Mouse (Mus musculus): ENCODE results near the gene Ubl7. TPM values are rescaled to one million over a fixed set of nuclear protein-coding genes. Genes with fewer than 3 reads are reported as not detected.
"Not testable (repeated sequence)": the region's sequence is repeated elsewhere in the genome, so short reads cannot be mapped to it uniquely, and the experiment has no call there.

Ubl7 gene
- polyA plus RNA-seq, 1 experiment from 2014 or later: 104 TPM

DNA sequence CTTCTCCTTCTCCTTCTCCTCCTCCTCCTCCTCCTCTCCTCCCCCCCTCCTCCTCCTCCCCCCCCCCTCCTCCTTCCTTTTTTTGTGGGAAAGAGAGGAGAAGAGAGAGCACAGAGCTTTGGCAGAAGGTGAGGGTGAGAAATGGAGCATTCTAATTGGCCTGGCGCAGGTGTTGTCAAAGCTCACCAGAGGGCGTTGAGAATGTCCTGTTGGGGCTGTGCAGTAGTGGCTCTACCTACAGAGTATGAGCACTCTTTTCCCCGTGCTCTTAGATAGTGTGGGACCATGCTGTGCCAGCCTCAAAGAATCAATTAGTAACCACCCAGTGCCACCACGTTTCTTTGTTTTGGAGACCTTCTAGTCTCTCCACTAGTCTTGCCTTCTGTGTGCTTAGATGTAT, 30.5 kb upstream of the Ubl7 start:
- 19% methylated on average over 4 of the region's 4 CpGs for WGBS
- Histone ChIP-seq H3K4me1 (peaks cover 4% of the 10 kb centered on the region; the same call in 1 of the 2 replicates), H3K4me2 (no peak overlapping the region), H3K9me3 (no peaks in the 10 kb centered on the region), H3K36me3 (no peaks in the 10 kb centered on the region), H3K4me3 (no peak overlapping the region), H3K9ac (no peak overlapping the region), H3K27me3 (replicated peaks) (no peaks in the 10 kb centered on the region), H3K27ac (replicated peaks) (no peak overlapping the region)
- no peak for ATAC-seq (ENCODE audit: extremely low read depth, insufficient number of reproducible peaks, low FRiP score, low TSS enrichment)

DNA sequence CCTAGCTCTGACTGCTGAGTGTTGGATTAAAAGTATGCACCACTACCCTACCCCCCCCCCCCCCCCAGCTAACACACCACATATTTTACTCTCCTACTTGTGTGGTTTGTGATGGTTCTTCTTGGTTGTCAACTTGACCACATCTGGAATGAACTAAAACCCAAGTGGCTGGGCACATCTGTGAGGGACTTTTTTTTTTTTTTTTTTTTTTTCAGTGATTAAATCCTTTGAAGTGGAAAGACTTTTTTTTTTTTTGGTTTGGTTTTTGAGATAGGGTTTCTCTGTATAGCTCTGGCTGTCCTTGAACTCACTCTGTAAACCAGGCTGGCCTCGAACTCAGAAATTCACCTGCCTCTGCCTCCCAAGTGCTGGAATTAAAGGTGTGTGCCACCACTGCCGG, 29.0 kb upstream of the Ubl7 start:
- H3K4me3 ChIP-seq; H3K27me3 ChIP-seq (replicated peaks); H3K9ac ChIP-seq; H3K9me3 ChIP-seq; ATAC-seq (ENCODE audit: extremely low read depth, insufficient number of reproducible peaks, low FRiP score, low TSS enrichment); H3K27ac ChIP-seq (replicated peaks); H3K4me1 ChIP-seq; H3K36me3 ChIP-seq; H3K4me2 ChIP-seq: not testable (repeated sequence)
- WGBS: 64% methylated on average over 2 of the region's 2 CpGs

DNA sequence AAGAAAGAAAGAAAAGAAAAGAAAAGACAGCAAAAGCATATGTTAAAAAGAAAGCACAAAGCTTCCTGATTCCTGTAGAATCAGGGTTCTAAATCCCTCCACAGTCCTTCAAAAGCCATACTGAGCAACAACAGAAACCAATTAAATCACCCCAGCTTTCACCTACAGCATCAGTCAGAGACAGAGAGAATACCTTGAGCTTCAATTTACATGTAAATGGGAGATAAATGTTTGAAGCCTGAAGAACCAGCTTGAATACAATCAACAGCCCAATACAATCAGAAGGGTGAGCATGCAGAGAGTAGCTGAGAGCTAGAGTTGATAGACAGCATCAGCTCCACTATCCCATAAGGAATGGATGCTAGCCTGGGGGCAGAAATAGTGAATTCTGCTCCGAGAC, 27.4 kb upstream of the Ubl7 start:
- WGBS: 41% methylated on average over 1 of the region's 1 CpGs

DNA sequence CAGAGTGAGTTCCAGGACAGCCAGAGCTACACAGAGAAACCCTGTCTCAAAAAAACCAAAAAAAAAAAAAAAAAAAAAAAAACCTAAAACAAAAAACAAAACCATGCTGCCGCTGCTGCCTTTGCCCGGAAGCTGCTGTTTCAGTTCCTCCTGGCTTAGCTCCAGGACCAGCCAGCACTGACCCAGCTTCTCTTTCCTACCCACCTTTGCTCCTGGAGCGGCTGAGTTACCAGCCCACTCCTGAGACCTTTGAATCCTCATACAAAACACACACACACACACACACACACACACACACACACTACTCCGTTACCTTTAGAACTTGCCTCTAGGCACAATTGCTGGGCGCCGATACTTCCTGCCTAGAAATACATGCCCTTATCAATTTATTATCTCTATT, 22.7 kb upstream of the Ubl7 start:
- Histone ChIP-seq H3K9me3 (no peaks in the 10 kb centered on the region), H3K9ac (peak overlapping the region; percentile 56; the same call in 1 of the 2 replicates), H3K27me3 (replicated peaks) (no peaks in the 10 kb centered on the region), H3K4me1 (peaks cover 4% of the 10 kb centered on the region), H3K4me3 (no peak overlapping the region), H3K36me3 (no peaks in the 10 kb centered on the region), H3K4me2 (peak overlapping the region; percentile 39), H3K27ac (replicated peaks) (no peak overlapping the region)
- ATAC-seq (ENCODE audit: extremely low read depth, insufficient number of reproducible peaks, low FRiP score, low TSS enrichment): no peak
- WGBS: 49% methylated on average over 6 of the region's 6 CpGs

More for the DNA sequence above, 27.4 kb upstream of the Ubl7 start:
- Histone ChIP-seq H3K4me3 (no peak overlapping the region), H3K27me3 (replicated peaks) (no peaks in the 10 kb centered on the region), H3K4me1 (peaks cover 7% of the 10 kb centered on the region), H3K9ac (no peak overlapping the region), H3K27ac (replicated peaks) (no peak overlapping the region), H3K36me3 (no peaks in the 10 kb centered on the region), H3K9me3 (no peaks in the 10 kb centered on the region), H3K4me2 (no peak overlapping the region)
- no peak for ATAC-seq (ENCODE audit: extremely low read depth, insufficient number of reproducible peaks, low FRiP score, low TSS enrichment)

DNA sequence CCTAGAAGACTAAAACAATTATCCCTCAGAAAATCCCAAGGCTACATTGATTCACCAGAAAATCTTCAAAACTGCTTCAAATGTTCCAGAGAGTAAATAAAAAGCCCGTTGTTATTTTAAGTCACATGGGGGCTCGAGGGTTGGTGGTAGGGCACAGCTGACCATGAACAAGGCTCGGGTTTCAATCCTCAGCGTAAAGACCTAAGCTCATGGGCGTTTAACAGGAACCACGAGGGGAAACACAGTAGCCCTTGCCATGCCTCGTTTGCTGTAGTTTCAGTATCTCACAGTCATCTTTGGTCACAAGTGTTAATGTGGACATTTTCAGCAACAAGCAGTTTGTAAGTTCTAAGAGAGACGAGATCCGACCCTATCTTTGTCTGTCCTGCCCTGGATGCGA, 10.3 kb upstream of the Ubl7 start:
- H3K4me3 ChIP-seq: 0 out of 2 replicates have a peak overlapping the region, but pooled peaks have one; percentile 27

DNA sequence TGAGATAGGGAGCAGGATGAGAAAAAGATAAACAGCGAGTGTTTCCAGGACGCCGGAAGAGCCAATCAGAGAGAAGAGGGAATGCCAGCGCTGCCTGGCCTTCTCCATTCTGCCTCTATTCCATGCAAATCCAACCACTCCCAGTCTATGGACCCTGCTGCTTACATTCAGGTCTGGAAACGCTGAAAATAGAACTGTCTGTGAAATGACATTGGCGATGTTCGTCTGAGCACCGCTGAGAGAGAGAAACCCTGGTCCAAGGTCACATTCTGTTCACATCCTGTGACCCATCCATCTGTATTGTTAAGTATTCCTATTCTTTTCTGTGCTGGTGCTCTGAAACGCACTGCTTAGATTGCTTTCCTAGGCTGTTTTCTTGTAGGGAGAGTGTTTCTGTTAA, 9.6 kb upstream of the Ubl7 start:
- no peak for ATAC-seq (ENCODE audit: extremely low read depth, insufficient number of reproducible peaks, low FRiP score, low TSS enrichment)
- peak overlapping the region; percentile 28; the same call in 1 of the 2 replicates for H3K27ac ChIP-seq (replicated peaks)

More for the DNA sequence above, 10.3 kb upstream of the Ubl7 start:
- H3K4me1 ChIP-seq: peaks cover 22% of the 10 kb centered on the region
- no peaks in the 10 kb centered on the region for H3K9me3 ChIP-seq
- 0 out of 2 replicates have a peak overlapping the region, but pooled peaks have one; percentile 28 for H3K9ac ChIP-seq
- no peaks in the 10 kb centered on the region for H3K27me3 ChIP-seq (replicated peaks)
- WGBS: 27% methylated on average over 10 of the region's 10 CpGs
- peak overlapping the region; percentile 58 for H3K4me2 ChIP-seq
- H3K36me3 ChIP-seq: no peaks in the 10 kb centered on the region
- no peak for ATAC-seq (ENCODE audit: extremely low read depth, insufficient number of reproducible peaks, low FRiP score, low TSS enrichment)
- H3K27ac ChIP-seq (replicated peaks): no peak overlapping the region

DNA sequence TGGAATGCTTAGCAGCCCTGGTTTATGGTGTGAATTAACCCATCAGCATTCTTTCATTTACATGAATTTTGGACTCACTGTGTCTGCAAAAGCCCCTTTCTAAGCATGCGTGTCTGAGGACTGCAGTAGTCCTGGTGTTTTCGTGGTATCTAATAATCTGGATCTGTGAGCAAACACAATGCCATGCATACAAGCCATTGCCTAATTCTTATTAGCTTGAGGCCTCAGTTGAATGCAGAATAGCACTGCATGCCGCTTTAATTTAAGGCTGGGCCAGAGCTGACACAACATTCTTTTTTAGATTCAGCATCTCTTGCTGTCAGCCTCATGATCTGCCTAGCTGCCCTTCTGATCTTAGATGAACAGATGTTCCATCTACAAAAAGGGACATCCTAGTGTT, 9.2 kb upstream of the Ubl7 start:
- peak overlapping the region; percentile 58 for H3K4me2 ChIP-seq
- WGBS: 78% methylated on average over 3 of the region's 3 CpGs

More for the DNA sequence above, 9.6 kb upstream of the Ubl7 start:
- peaks cover 22% of the 10 kb centered on the region for H3K4me1 ChIP-seq
- peak overlapping the region; percentile 28; the same call in 1 of the 2 replicates for H3K9ac ChIP-seq
- no peaks in the 10 kb centered on the region for H3K36me3 ChIP-seq
- no peaks in the 10 kb centered on the region for H3K27me3 ChIP-seq (replicated peaks)
- no peaks in the 10 kb centered on the region for H3K9me3 ChIP-seq
- H3K4me3 ChIP-seq: peak overlapping the region; percentile 27; the same call in 1 of the 2 replicates
- WGBS: 9% methylated on average over 9 of the region's 9 CpGs
- H3K4me2 ChIP-seq: peak overlapping the region; percentile 58

DNA sequence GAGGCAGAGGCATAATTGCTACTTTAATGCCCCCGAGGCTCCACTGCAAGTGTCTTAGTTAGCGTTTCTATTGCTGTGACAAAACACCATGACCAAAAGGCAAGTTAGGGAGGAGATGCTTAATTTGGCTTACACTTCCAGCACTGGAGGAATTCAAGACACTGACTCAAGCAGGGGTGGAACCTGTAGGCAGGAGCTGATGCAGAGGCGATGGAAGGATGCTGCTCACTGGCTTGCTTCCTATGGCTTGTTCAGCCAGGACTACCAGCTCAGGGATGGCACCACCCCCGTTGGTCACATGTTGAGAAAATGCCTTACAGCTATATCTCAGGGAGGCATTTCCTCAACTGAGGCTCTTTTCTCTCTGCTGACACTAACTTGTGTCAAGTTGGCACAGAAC, 8.6 kb upstream of the Ubl7 start:
- Histone ChIP-seq H3K4me2 (no peak overlapping the region), H3K9ac (no peak overlapping the region), H3K27me3 (replicated peaks) (no peaks in the 10 kb centered on the region), H3K9me3 (no peaks in the 10 kb centered on the region), H3K27ac (replicated peaks) (no peak overlapping the region), H3K4me1 (peaks cover 22% of the 10 kb centered on the region), H3K36me3 (no peaks in the 10 kb centered on the region), H3K4me3 (no peak overlapping the region)
- ATAC-seq (ENCODE audit: extremely low read depth, insufficient number of reproducible peaks, low FRiP score, low TSS enrichment): no peak
- 73% methylated on average over 4 of the region's 4 CpGs for WGBS

More for the DNA sequence above, 9.2 kb upstream of the Ubl7 start:
- no peak overlapping the region for H3K4me3 ChIP-seq
- no peak overlapping the region; the same call in 1 of the 2 replicates for H3K9ac ChIP-seq
- no peaks in the 10 kb centered on the region for H3K9me3 ChIP-seq
- 0 out of 2 replicates have a peak overlapping the region, but pooled peaks have one; percentile 28 for H3K27ac ChIP-seq (replicated peaks)
- no peaks in the 10 kb centered on the region for H3K36me3 ChIP-seq
- H3K4me1 ChIP-seq: peaks cover 22% of the 10 kb centered on the region
- no peaks in the 10 kb centered on the region for H3K27me3 ChIP-seq (replicated peaks)
- ATAC-seq (ENCODE audit: extremely low read depth, insufficient number of reproducible peaks, low FRiP score, low TSS enrichment): no peak

DNA sequence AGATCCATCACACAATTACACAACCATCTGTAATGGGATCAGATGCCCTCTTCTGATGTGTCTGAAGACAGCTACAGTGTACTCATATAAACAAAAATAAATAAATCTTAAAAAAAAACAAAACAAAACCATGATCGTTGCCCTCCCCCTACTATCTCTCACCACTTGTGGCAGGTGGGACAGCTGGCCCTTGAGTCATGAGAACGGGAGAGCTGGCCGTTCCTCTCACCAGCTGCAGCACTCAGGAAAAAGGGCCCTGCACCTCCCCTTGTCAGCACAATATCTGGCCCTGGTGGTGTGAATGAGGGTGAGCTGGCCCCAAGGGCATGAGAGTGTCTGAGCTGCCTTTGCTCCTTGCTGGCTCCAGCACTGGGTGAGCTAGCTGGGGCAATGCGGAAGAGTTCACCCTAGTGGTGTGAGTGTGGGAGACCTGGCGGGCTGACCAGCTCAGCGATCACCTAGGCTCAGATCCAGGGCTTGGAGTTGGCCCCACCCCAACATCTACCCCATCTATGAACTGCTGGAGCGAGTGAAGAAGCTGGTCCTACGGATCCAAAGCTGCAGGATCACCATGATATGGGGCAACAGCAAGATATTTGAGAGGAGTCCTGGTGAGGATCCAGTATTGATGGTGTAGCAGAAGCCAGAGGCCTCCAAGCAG, 7.1 kb upstream of the Ubl7 start:
- Histone ChIP-seq H3K4me1 (peaks cover 22% of the 10 kb centered on the region), H3K9me3 (no peaks in the 10 kb centered on the region), H3K36me3 (no peaks in the 10 kb centered on the region), H3K4me3 (no peak overlapping the region), H3K9ac (no peak overlapping the region), H3K27ac (replicated peaks) (0 out of 2 replicates have a peak overlapping the region, but pooled peaks have one; percentile 2), H3K27me3 (replicated peaks) (no peaks in the 10 kb centered on the region), H3K4me2 (no peak overlapping the region)
- 38% methylated on average over 8 of the region's 8 CpGs for WGBS
- no peak for ATAC-seq (ENCODE audit: extremely low read depth, insufficient number of reproducible peaks, low FRiP score, low TSS enrichment)

DNA sequence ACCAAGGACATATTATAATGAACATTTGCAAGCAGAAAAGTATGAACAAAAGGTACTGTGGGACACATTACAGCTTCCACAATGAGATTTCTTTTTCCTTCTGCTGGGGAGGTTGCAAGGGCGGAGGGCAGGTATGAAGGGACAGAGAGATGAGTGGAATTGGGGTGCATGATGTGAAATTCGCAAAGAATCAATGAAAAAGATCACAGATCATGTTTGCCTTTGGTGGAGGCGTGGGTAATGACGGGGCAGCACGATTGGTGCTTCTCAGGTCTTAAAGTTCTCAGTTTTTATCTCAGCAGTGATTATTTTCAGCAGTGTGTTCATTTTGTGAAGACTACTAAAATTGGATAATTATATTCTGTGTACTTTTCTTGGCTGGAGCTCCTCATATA, 6.5 kb upstream of the Ubl7 start:
- Histone ChIP-seq H3K36me3 (no peaks in the 10 kb centered on the region), H3K4me3 (no peak overlapping the region), H3K9ac (no peak overlapping the region), H3K27me3 (replicated peaks) (no peaks in the 10 kb centered on the region), H3K27ac (replicated peaks) (no peak overlapping the region), H3K4me2 (no peak overlapping the region), H3K4me1 (peaks cover 22% of the 10 kb centered on the region), H3K9me3 (no peaks in the 10 kb centered on the region)
- WGBS: 86% methylated on average over 5 of the region's 5 CpGs
- ATAC-seq (ENCODE audit: extremely low read depth, insufficient number of reproducible peaks, low FRiP score, low TSS enrichment): no peak

DNA sequence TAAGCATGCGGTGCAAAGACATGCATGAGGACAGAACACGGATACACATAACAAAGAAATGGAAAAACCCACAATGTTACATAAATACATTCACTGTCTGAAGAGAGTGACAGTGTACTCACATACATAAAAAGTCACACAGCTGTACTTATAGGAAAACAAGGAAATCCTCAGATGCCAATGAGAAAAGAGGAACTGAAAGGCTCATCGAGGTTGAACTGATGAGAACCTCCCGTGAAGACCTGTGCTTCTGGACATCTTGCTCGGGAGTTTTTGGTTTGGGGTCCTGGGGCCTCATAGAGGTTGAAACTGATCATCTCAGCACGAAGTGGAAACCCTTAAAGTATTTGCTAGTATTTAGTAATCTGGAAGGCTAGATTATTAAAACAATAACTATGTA, 3.6 kb upstream of the Ubl7 start:
- Histone ChIP-seq H3K4me3 (no peak overlapping the region), H3K4me1 (peaks cover 21% of the 10 kb centered on the region), H3K27ac (replicated peaks) (no peak overlapping the region), H3K36me3 (no peaks in the 10 kb centered on the region), H3K9me3 (no peaks in the 10 kb centered on the region), H3K4me2 (no peak overlapping the region), H3K9ac (no peak overlapping the region), H3K27me3 (replicated peaks) (no peaks in the 10 kb centered on the region)
- no peak for ATAC-seq (ENCODE audit: extremely low read depth, insufficient number of reproducible peaks, low FRiP score, low TSS enrichment)
- WGBS: 72% methylated on average over 6 of the region's 6 CpGs

DNA sequence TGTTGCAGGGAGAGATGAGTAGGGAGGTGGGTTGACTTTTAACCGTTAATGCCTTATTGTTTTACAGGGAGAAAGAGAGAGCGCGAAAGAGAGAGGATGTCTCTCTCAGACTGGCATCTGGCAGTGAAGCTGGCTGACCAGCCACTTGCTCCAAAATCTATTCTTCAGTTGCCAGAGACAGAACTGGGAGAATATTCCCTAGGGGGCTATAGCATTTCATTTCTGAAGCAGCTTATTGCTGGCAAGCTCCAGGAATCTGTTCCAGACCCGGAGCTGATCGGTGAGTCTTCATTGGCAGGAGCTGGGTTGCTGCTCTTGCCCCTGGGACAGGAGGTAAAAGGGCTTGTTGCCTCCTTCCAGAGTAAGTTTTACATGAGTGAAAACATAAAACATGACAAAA, 1.8 kb downstream of the Ubl7 start:
- Histone ChIP-seq H3K4me2 (no peak overlapping the region), H3K4me1 (peaks cover 14% of the 10 kb centered on the region), H3K27me3 (replicated peaks) (no peaks in the 10 kb centered on the region), H3K36me3 (peaks cover 43% of the 10 kb centered on the region), H3K27ac (replicated peaks) (no peak overlapping the region), H3K9me3 (no peaks in the 10 kb centered on the region), H3K4me3 (no peak overlapping the region), H3K9ac (no peak overlapping the region)
- no peak for ATAC-seq (ENCODE audit: extremely low read depth, insufficient number of reproducible peaks, low FRiP score, low TSS enrichment)
- 91% methylated on average over 5 of the region's 5 CpGs for WGBS
